Comparison of ENCODE assay signal across 8 mouse cellular contexts in the genomic region with DNA sequence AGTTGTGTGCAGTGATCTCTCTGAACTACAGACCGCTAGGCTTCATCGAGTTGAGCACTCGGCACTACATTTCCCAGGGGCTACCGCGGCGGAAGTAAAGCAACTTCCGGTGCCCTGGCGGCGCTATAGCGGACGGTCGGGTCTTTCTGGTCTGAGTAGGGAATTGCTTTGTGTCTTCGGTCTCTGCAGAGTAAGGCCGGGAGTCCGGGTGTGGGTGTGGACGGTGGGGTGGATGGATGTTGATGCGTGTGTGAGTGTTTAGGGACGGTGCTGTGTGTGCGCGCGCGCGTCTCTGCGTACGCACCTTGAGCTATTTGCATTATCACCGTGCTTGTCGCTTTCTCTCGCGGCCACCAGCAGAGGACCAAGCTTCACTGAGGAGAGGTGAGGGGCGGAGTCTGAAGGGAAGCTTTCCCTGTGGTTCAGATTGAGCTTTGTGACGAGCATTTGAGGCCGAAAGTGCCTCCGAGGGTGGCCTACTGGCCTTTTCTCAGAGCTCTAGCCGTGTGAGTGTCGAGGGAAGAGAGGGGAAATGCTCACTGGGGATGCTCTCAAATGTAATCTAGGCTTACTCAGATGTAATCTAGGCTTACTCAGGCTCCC. TPM values are rescaled to one million over a fixed set of nuclear protein-coding genes. Genes with fewer than 3 reads are reported as not detected.
DNase-seq lines count a peak whose midpoint lies in the region; ATAC-seq and TF ChIP-seq lines count a peak whose summit lies in the region.

Zfp60 (plus strand) TSS at position 109 of the 603 bp plus-strand sequence.

- H3K4me3 ChIP-seq in gastrocnemius, adult 2 months, result peak within 1 kb of the TSS; percentile 94
- H3K4me3 ChIP-seq in hindbrain, postnatal 0 days (ENCODE audit: low read length), result peak within 1 kb of the TSS; percentile 62
- peak within 1 kb of the TSS; percentile 59 for H3K4me3 ChIP-seq in left cerebral cortex, adult 2 months

- H3K27me3 ChIP-seq in hindbrain, postnatal 0 days (ENCODE audit: insufficient read depth, low read length), result no peaks in the 10 kb centered on the region

- peak; percentile 96 for DNase-seq in ZHBTc4 (ENCODE audit: low read depth, low spot score)
- DNase-seq in gastrocnemius, adult 2 months, result peak; percentile 86
- DNase-seq in hindbrain, postnatal 0 days (ENCODE audit: low spot score), result peak; percentile 96
- peak; percentile 87 for DNase-seq in left cerebral cortex, adult 2 months (ENCODE audit: extremely low spot score in 1 of 2, low spot score in 2 of 2)
- peak; percentile 86 to 93 for DNase-seq in right cerebral cortex, adult 2 months (ENCODE audit: low spot score in 2 of 2)
- DNase-seq in urinary bladder, postnatal 14 days (ENCODE audit: low spot score), result peak; percentile 85

- under 1% methylated on average over 35 of the region's 35 CpGs for WGBS in hindbrain, postnatal 0 days

- no peaks in the 10 kb centered on the region for H3K36me3 ChIP-seq in hindbrain, postnatal 0 days (ENCODE audit: insufficient read depth, low read length)

- H3K9me3 ChIP-seq in hindbrain, postnatal 0 days (ENCODE audit: low read length), result no peaks in the 10 kb centered on the region

- peak within 1 kb of the TSS; percentile 95 for H3K9ac ChIP-seq in hindbrain, postnatal 0 days (replicated peaks; ENCODE audit: low read length)

- peak within 1 kb of the TSS; percentile 93 for H3K27ac ChIP-seq in gastrocnemius, adult 2 months
- peak within 1 kb of the TSS; percentile 99 for H3K27ac ChIP-seq in hindbrain, postnatal 0 days
- peak within 1 kb of the TSS; percentile 93 for H3K27ac ChIP-seq in left cerebral cortex, adult 2 months

- peak; percentile 96 for ATAC-seq in common myeloid progenitor, adult 5-6 weeks (replicated peaks; ENCODE audit: low read depth, poor library complexity, severe bottlenecking)
- peak; percentile 93 for ATAC-seq in hindbrain, postnatal 0 days
- ATAC-seq in megakaryocyte, adult 5-6 weeks (ENCODE audit: poor library complexity, severe bottlenecking), result peak; percentile 99

- TF ChIP-seq CTCF in gastrocnemius, adult 2 months (IDR thresholded peaks at IDR 0.05), result peak; percentile 48
- TF ChIP-seq CTCF in hindbrain, postnatal 0 days (IDR thresholded peaks at IDR 0.05; ENCODE audit: low read depth), result peak; percentile 73
- peak; percentile 41 for TF ChIP-seq CTCF in left cerebral cortex, adult 2 months (IDR thresholded peaks at IDR 0.05)

- intact Hi-C loops in gastrocnemius, adult 2 months (cut with DNase I), result loop anchor here (10.0 kb wide), 2 partner anchors 73 to 103 kb away; partner anchors contain the start of genes Zfp59 and Zfp626
- intact Hi-C loops in left cerebral cortex, adult 2 months (cut with DNase I), result loop anchor here (5.0 kb wide), 1 partner anchor 71 kb away; no protein-coding TSS in a partner anchor

- H3K4me1 ChIP-seq in hindbrain, postnatal 0 days (ENCODE audit: insufficient read depth, low read length), result peaks cover 12% of the 10 kb centered on the region; the same call in 1 of the 2 replicates

- H3K4me2 ChIP-seq in hindbrain, postnatal 0 days (ENCODE audit: low read depth, low read length), result peak within 1 kb of the TSS; percentile 74

RNA-seq across cellular contexts. Expression of gene Zfp60, which starts in this region (rescaled TPM):
- total RNA-seq in common myeloid progenitor, adult 5-6 weeks (2017), result 12.5 and 13.2 TPM in 2 replicates
- 1 to 10 TPM; 5.9 to 9.0 TPM for total RNA-seq in gastrocnemius, adult 2 months (2021)
- total RNA-seq in hindbrain, postnatal 0 days (2014; rRNA removed), result 24.3 and 25.3 TPM in 2 replicates
- 35.1 and 36.0 TPM in 2 replicates for polyA plus RNA-seq in hindbrain, postnatal 0 days (2015; fragmentation: Nextera tagmentation; extraction: Ambion mirVana)
- 10 to 100 TPM; 31.9 to 35.0 TPM for total RNA-seq in left cerebral cortex, adult 2 months (2021)
- 4.6 and 5.1 TPM in 2 replicates for total RNA-seq in megakaryocyte, adult 5-6 weeks (2015)
- total RNA-seq in megakaryocyte, adult 5-6 weeks (2017), result 3.3 and 4.3 TPM in 2 replicates

Comparison
In these comparisons a context has a peak if more than half of its experiments do, and no peak if none do; other contexts are left out.
1. Peak in every context shown above with its lines: DNase-seq, ATAC-seq, H3K4me3 ChIP-seq and H3K27ac ChIP-seq.